Mouse (Mus musculus) spleen, adult 2 months (tissue): ENCODE data around the gene Slit3. TPM values are rescaled to one million over a fixed set of nuclear protein-coding genes. Genes with fewer than 3 reads are reported as not detected.

Experiments
- DNase-seq, 2 experiments: peaks; one replicate each; pipeline versions ENCODE4 v3.0.0 to v3.0.0-alpha.2; 2012 to 2021; ENCODE audit warnings: low spot score in 2 of 2, low read depth in 1 of 2
- H3K27ac ChIP-seq: fragments of 200-500 bp; 2 replicates; pipeline ENCODE4 v1.5.1; 2012; ENCODE audit warnings: low read length, inconsistent platforms; ENCODE audit not compliant: insufficient read depth
- H3K27me3 ChIP-seq: fragments of 200-500 bp; 2 replicates; pipeline ENCODE4 v1.6.1; 2012; ENCODE audit warnings: mild to moderate bottlenecking, moderate library complexity, low read length, inconsistent platforms; ENCODE audit not compliant: control insufficient read depth, insufficient read depth
- H3K36me3 ChIP-seq: fragments of 200-500 bp; 2 replicates; pipeline ENCODE4 v1.6.1; 2012; ENCODE audit warnings: mild to moderate bottlenecking, low read length, inconsistent platforms; ENCODE audit not compliant: control insufficient read depth, insufficient read depth
- H3K4me1 ChIP-seq: fragments of 200-500 bp; 2 replicates; pipeline ENCODE4 v1.6.1; 2011; ENCODE audit warnings: inconsistent platforms; ENCODE audit not compliant: control insufficient read depth, insufficient read depth, insufficient read length
- H3K4me3 ChIP-seq: fragments of 200-500 bp; 2 replicates; pipeline ENCODE4 v1.5.1; 2011; ENCODE audit warnings: mild to moderate bottlenecking, inconsistent platforms; ENCODE audit not compliant: insufficient read depth, insufficient read length; ENCODE audit errors: extremely low read depth
- CTCF ChIP-seq: fragments of 200-500 bp; IDR thresholded peaks from 2 replicates; pipeline ENCODE4 v1.5.1; 2011; ENCODE audit warnings: mild to moderate bottlenecking, inconsistent platforms; ENCODE audit not compliant: insufficient read depth, insufficient read length, insufficient replicate concordance; ENCODE audit errors: extremely low read depth
- POLR2A ChIP-seq: fragments of 200-500 bp; IDR thresholded peaks from 2 replicates; pipeline ENCODE4 v1.6.1; 2011; ENCODE audit warnings: low read depth, low read length, inconsistent platforms
- WGBS: fragments of 180-500 bp; shearing (Covaris S2); methylation state at CpG from one replicate; pipeline ENCODE4 v1.1.7; 2018; 5-methylcytosine and 5-hydroxymethylcytosine counted together
- polyA plus RNA-seq: library from polyadenylated mRNA; depleted of rRNA; stranded (reverse); fragments of >200 nt; gene quantifications from 2 replicates; pipeline ENCODE4 v1.2.3, GENCODE M21; 2012

Slit3 gene
- polyA plus RNA-seq, 1 experiment = 6.6 TPM

DNA sequence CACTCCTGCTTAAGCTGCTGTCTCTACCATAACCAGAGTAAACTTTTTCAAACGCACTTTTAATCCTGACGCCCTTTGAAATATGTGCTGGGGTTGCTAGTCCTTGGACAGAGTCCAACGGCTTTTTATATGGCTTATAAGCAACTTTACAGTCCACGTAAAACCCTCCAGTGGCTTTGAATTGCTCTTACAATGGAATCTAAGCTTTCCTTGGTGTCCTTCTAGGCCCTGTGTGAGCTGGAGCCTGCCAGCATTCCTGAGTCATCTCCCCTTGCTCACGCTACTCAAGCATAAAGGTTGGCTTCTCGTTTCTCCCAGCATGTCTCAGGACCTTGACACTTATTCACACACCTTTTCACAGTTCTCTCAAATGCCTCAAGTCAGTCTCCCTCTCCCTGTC lies 634.5 kb downstream of the Slit3 start:
- Histone ChIP-seq H3K36me3 (no peaks in the 10 kb centered on the region), H3K27me3 (no peaks in the 10 kb centered on the region), H3K27ac (no peak overlapping the region), H3K4me1 (no peaks in the 10 kb centered on the region), H3K4me3 (no peak overlapping the region)
- 73% methylated on average over 6 of the region's 6 CpGs for WGBS
- TF ChIP-seq CTCF = no peak
- no peak for DNase-seq

GRCm38 (mm10) chr11:35756411-35757303 lies 635.6 kb downstream of the Slit3 start:
- no peak overlapping the region for H3K4me3 ChIP-seq
- H3K4me1 ChIP-seq = no peaks in the 10 kb centered on the region
- H3K27me3 ChIP-seq = no peaks in the 10 kb centered on the region
- no peak for DNase-seq
- no peak overlapping the region for H3K27ac ChIP-seq
- H3K36me3 ChIP-seq = no peaks in the 10 kb centered on the region
- TF ChIP-seq CTCF (no peak), POLR2A (no peak)
- 89% methylated on average over 11 of the region's 11 CpGs for WGBS
